Mouse (Mus musculus) liver, embryonic 14.5 days (tissue): ENCODE measurements at regions not wholly inside any gene's neighbourhood (a gene's known extent, or its start where the extent isn't known, plus 50 kb on each side); places are given as distances from the start of the nearest gene placed in this dataset.

Experiments used
- CTCF ChIP-seq: IDR thresholded peaks from 2 replicates; pipeline ENCODE4 v1.5.1; 2016; ENCODE audit warnings: antibody characterized with exemption, low read depth, control low read depth
- EP300 ChIP-seq: IDR thresholded peaks from 2 replicates; pipeline ENCODE4 v1.6.1; 2016; ENCODE audit warnings: antibody characterized with exemption, low read depth

GRCm38 (mm10) chr12:107858536-107859280, 144.7 kb downstream of the Bcl11b start:
- TF ChIP-seq CTCF: no peak
- TF ChIP-seq EP300: no peak
